Mouse (Mus musculus): ENCODE measurements around the gene Oxa1l. TPM values are rescaled to one million over a fixed set of nuclear protein-coding genes. Genes with fewer than 3 reads are reported as not detected.
"Not testable (repeated sequence)": the region's sequence is repeated elsewhere in the genome, so short reads cannot be mapped to it uniquely, and the experiment has no call there.

The Oxa1l gene
- total RNA-seq (2022), result 10 to 100 TPM; 39.6 to 46.8 (median 44.1) TPM

GRCm38 (mm10) chr14:54360577-54361340 is at the start of gene Oxa1l:
Gene Oxa1l (plus strand): TSS chr14:54360834.
- peak; percentile 89 for DNase-seq (ENCODE audit: low spot score in 2 of 2)

- DNase-seq (ENCODE audit: low spot score in 2 of 2), result no peak
Measured at GRCm38 (mm10) chr14:54311763-54312162, 48.9 kb upstream of the Oxa1l start.

DNA sequence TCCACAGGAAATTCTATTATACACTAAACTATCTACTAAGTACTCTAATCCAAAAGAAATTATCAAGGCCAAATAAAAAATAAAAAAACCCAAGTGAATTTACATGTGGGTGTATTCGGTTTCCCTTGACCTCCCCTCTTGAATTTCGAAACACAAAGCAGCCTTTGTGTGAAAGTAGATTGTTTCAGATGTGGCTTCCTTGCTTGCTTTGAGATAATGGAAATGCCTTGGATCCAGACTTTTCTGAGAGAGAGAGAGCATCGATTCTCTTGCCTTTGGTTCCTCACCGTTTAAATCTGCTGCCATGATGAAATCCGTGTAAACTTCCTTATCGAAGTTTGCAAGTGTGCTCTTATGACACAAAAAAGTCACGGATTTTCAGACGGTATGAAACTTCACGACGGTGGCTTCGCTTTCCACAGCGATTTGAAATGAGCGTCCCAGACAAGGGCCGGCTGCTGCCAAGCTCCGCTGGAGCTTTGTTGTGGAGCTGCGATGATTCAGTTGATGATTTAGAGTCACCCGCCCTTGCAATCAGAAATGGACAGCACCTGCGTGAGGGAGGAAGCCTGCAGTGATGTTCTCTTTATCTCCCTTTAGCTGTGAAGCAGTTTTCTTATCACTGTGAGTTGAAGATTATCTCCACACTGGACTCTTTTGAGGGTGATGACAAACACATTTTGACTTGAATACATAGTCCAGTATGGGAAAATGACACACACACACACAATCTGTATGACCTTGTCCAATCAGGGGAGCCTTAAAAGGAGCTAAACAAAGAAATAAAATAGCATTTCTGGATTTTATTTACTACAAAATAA is 38.9 kb upstream of the Oxa1l start:
- DNase-seq (ENCODE audit: low spot score in 2 of 2), result no peak

DNA sequence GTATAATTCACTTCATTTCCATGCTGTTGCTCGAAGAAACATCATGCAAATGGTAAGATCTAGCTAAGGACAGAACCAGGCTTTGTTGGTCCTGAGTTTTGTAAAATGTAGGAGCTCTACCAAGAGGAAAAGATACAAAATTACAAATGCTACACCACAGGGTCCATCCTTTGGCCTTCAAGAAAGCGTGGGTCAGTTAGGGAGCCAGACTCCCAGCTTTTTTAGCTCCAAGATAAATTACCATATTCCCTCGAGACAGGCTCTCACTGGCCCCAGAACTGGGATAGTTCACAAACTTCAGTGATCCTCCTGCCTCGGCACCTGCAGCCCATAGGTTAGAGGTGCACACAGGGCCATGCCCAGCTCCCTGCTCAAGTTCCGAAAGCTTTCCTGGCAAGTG is 36.1 kb upstream of the Oxa1l start:
- no peak for DNase-seq (ENCODE audit: low spot score in 2 of 2)

DNA sequence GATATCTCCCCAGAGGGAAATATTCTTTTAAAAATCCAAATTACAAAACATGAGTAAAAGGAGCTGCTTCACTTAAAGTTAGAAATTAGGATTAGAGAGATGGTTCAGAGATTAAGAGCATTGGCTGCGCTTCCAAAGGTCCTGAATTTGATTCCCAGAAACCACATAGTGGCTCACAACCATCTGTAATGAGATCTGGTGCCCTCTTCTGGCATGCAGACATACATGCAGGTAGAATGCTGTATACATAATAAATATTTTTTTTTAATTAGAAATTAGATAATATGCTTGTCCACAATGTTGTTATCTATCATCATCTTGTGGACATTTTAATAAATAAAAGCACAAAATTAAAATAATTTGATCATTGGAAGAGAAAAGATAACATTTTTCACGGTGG is 32.1 kb upstream of the Oxa1l start:
- no peak for DNase-seq (ENCODE audit: low spot score in 2 of 2)

GRCm38 (mm10) chr14:54329201-54329600 is 31.4 kb upstream of the Oxa1l start:
- DNase-seq (ENCODE audit: low spot score in 2 of 2), result no peak

GRCm38 (mm10) chr14:54331178-54331577 is 29.5 kb upstream of the Oxa1l start:
- DNase-seq (ENCODE audit: low spot score in 2 of 2), result no peak

- no peak for DNase-seq (ENCODE audit: low spot score in 2 of 2)
Measured at GRCm38 (mm10) chr14:54332176-54333074, 28.2 kb upstream of the Oxa1l start.

- DNase-seq (ENCODE audit: low spot score in 2 of 2), result no peak
Measured at GRCm38 (mm10) chr14:54333452-54334189, 27.0 kb upstream of the Oxa1l start.

GRCm38 (mm10) chr14:54340836-54341235 is 19.8 kb upstream of the Oxa1l start:
- DNase-seq (ENCODE audit: low spot score in 2 of 2), result no peak

GRCm38 (mm10) chr14:54341807-54342206 is 18.8 kb upstream of the Oxa1l start:
- DNase-seq (ENCODE audit: low spot score in 2 of 2), result not testable (repeated sequence)

GRCm38 (mm10) chr14:54350773-54351541 is 9.7 kb upstream of the Oxa1l start:
- DNase-seq (ENCODE audit: low spot score in 2 of 2), result not testable (repeated sequence)

DNA sequence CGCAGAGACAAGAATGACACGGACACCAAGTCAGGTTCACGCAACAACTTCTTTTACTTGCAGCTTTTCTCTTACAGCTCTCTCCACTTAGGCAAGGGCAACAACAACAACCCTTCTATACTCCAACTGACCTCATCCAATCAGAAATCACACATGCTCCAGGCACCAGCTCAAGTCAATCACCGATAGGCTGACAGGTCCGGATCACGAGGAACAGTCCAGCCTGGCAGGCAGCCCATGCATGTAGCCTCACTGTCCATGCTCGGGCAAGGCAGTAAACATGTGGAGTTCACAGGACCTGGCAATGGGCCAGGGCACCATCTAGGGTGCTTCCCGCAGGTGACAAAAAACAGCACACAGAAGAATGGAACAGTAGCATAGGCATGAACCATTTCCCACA is 8.3 kb upstream of the Oxa1l start:
- no peak for DNase-seq (ENCODE audit: low spot score in 2 of 2)

GRCm38 (mm10) chr14:54354406-54354805 is 6.2 kb upstream of the Oxa1l start:
- DNase-seq (ENCODE audit: low spot score in 2 of 2), result no peak

DNA sequence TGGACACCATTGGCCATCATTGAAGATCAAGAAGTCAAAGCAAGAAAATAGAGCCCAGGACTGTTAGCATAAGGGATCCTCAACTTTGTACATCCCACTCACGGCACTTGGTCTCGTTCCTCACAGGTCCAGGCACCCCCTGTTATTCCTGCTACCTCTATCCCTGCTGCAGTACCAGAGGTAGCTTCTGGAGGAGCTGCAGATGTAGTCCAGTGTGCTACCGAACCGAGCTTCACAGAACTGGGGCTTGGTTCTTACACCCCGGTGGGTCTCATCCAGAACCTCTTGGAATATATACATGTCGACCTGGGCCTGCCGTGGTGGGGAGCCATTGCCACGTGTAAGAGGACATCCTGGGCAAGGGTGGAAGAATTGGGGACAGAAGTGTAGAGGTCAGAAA is 2.5 kb downstream of the Oxa1l start:
- DNase-seq (ENCODE audit: low spot score in 2 of 2), result no peak

DNA sequence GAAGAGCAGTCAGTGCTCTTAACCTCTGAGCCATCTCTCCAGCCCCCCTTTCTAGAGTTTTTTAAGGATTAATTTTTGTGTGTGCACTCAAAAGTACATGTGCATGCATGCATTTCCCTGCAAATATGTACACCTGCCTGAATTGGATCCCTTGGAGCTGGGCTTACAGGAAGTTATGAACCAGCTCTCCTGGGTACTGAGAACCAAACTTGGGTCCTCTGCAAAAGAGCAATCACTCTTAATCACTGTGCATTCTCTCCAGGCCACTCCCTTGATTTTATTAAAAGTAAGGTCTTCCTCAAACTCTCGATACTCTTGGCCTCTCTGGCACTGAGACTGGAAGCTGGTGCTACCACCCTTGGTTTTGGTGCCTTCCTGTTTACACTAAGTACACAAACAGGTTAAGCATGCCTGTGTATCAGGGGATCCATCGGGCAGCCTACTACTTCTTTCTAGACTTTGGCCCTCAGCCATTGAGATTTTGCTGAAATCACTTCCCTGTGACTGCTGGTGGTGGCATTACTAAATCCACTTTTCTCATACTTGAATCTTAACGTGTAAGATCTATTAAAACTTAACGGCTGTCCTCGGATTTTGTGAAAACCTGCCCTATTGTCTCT is 4.5 kb downstream of the Oxa1l start:
- DNase-seq (ENCODE audit: low spot score in 2 of 2), result no peak

DNA sequence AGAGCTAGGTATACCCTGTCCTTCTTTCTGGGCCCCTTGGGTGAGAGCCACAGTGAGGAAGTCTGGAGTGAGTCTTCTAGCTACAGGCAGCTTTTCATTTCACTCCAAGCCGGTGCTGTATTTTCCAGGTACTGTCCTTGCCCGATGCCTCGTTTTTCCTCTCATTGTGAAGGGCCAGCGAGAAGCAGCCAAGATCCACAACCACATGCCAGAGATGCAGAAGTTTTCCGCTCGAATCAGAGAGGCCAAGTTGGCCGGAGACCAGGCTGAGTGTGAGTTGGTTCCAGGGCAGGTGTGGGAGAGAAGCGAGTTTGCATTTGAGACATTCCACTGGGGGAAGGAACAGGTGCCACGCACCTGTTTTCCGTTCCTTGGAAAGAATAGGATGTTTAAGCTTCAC is 5.9 kb downstream of the Oxa1l start:
- no peak for DNase-seq (ENCODE audit: low spot score in 2 of 2)

GRCm38 (mm10) chr14:54367429-54368060 is 6.9 kb downstream of the Oxa1l start:
- no peak for DNase-seq (ENCODE audit: low spot score in 2 of 2)

- no peak for DNase-seq (ENCODE audit: low spot score in 2 of 2)
Measured at GRCm38 (mm10) chr14:54369372-54369771, 8.7 kb downstream of the Oxa1l start.

All from gastrocnemius, adult 8-10 months (tissue).